Mouse (Mus musculus) thymus, adult 2 months (tissue): ENCODE data around the gene Gm33815. TPM values are rescaled to one million over a fixed set of nuclear protein-coding genes. Genes with fewer than 3 reads are reported as not detected.
"Not testable (repeated sequence)": the region's sequence is repeated elsewhere in the genome, so short reads cannot be mapped to it uniquely, and the experiment has no call there.

Experiments
- DNase-seq: peaks from one replicate; pipeline ENCODE4 v3.0.0; 2021
- H3K27ac ChIP-seq: fragments of 200-500 bp; 2 replicates; pipeline ENCODE4 v1.5.1; 2012; ENCODE audit warnings: low read length, control low read depth; ENCODE audit not compliant: control insufficient read depth, insufficient read depth
- H3K27me3 ChIP-seq: fragments of 200-500 bp; 2 replicates; pipeline ENCODE4 v1.6.1; 2012; ENCODE audit warnings: mild to moderate bottlenecking, low read length, moderate library complexity, mixed read lengths; ENCODE audit not compliant: control insufficient read depth, insufficient read depth
- H3K36me3 ChIP-seq: fragments of 200-500 bp; 2 replicates; pipeline ENCODE4 v1.6.1; 2012; ENCODE audit warnings: mild to moderate bottlenecking, low read length, moderate library complexity; ENCODE audit not compliant: control insufficient read depth, insufficient read depth
- H3K4me1 ChIP-seq: fragments of 200-500 bp; replicated peaks from 2 replicates; pipeline ENCODE4 v1.6.1; 2012; ENCODE audit warnings: low read length; ENCODE audit not compliant: control insufficient read depth, insufficient read depth
- H3K4me3 ChIP-seq: fragments of 200-500 bp; 2 replicates; pipeline ENCODE4 v1.5.1; 2012; ENCODE audit warnings: mild to moderate bottlenecking, low read length, control low read depth, moderate library complexity; ENCODE audit not compliant: control insufficient read depth, insufficient read depth
- WGBS: fragments of 180-500 bp; shearing (Covaris S2); methylation state at CpG from one replicate; pipeline ENCODE4 v1.1.7; 2018; 5-methylcytosine and 5-hydroxymethylcytosine counted together
- polyA plus RNA-seq: library from polyadenylated mRNA; depleted of rRNA; stranded (reverse); fragments of >200 nt; gene quantifications from 2 replicates; pipeline ENCODE4 v1.2.3, GENCODE M21; 2012; rRNA removed

Gene Gm33815
- polyA plus RNA-seq = not detected in 2 replicates

DNA sequence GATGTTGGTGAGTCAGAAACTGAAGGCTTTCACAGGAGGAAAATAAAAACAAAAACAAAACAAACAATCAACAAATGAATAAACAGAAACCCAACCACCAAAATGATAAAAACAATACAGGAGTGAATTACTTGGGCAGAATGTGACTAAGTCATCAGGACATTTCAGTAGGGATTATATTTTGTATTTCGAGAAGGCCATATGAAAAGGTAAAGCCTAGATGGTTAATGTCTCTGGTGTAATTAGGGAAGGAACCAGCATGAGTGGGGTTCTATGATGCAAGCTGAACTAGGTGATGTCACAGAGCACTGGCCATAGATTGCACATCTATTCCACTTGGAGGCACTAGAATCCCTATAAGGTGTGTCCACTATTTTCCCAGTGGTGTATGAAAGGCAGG is at the start of gene Gm33815:
Gm33815 (plus strand) TSS at position 301 of the 400 bp plus-strand sequence.
- H3K4me3 ChIP-seq, H3K4me1 ChIP-seq, H3K27ac ChIP-seq, H3K36me3 ChIP-seq, DNase-seq, H3K27me3 ChIP-seq: not testable (repeated sequence)
- WGBS = no CpG with 5 or more reads among the region's 1 CpGs
